Mouse (Mus musculus) heart, adult 9 months (tissue): ENCODE data around the gene Sv2a.
"Not testable (repeated sequence)": the region's sequence is repeated elsewhere in the genome, so short reads cannot be mapped to it uniquely, and the experiment has no call there.

Source experiments
- DNase-seq, 2 experiments: peaks; one replicate each; pipeline ENCODE4 v3.0.0; 2022; ENCODE audit warnings: low spot score in 2 of 2

Sv2a gene

GRCm38 (mm10) chr3:96174042-96174441, 6.9 kb upstream of the Sv2a start:
- not testable (repeated sequence) for DNase-seq

GRCm38 (mm10) chr3:96175251-96175650, 5.7 kb upstream of the Sv2a start:
- DNase-seq: no peak

GRCm38 (mm10) chr3:96178427-96178826, 2.5 kb upstream of the Sv2a start:
- no peak for DNase-seq

- no peak for DNase-seq
These were observed 2.0 kb upstream of the Sv2a start for GRCm38 (mm10) chr3:96178902-96179301.

- peak; percentile 58 to 73 for DNase-seq
These were observed 1.4 kb upstream of the Sv2a start for GRCm38 (mm10) chr3:96179531-96179930.

- no peak for DNase-seq
These were observed 795 bp downstream of the Sv2a start for GRCm38 (mm10) chr3:96181510-96182381.

GRCm38 (mm10) chr3:96182382-96182776, 1.4 kb downstream of the Sv2a start:
- DNase-seq: peak in 1 of 2 experiments; percentile 42

- no peak for DNase-seq
These were observed 12.0 kb downstream of the Sv2a start for GRCm38 (mm10) chr3:96192977-96193376.

- no peak for DNase-seq
These were observed 14.0 kb downstream of the Sv2a start for GRCm38 (mm10) chr3:96194966-96195365.

GRCm38 (mm10) chr3:96195616-96196313, 14.8 kb downstream of the Sv2a start:
- DNase-seq: no peak

GRCm38 (mm10) chr3:96196437-96197128, 15.6 kb downstream of the Sv2a start:
- DNase-seq: no peak

- DNase-seq: peak; percentile 90 to 91
These were observed 16.3 kb downstream of the Sv2a start for GRCm38 (mm10) chr3:96197129-96197749.

- DNase-seq: no peak
These were observed 17.2 kb downstream of the Sv2a start for GRCm38 (mm10) chr3:96198181-96198580.

- not testable (repeated sequence) for DNase-seq
These were observed 17.8 kb downstream of the Sv2a start for GRCm38 (mm10) chr3:96198601-96199251.

- DNase-seq: no peak
These were observed 18.8 kb downstream of the Sv2a start for GRCm38 (mm10) chr3:96199731-96200130.

- no peak for DNase-seq
These were observed 26.9 kb downstream of the Sv2a start for GRCm38 (mm10) chr3:96207819-96208218.

- DNase-seq: no peak
These were observed 28.3 kb downstream of the Sv2a start for GRCm38 (mm10) chr3:96209242-96209641.

GRCm38 (mm10) chr3:96219191-96219641, 38.3 kb downstream of the Sv2a start:
- no peak for DNase-seq

- DNase-seq: peak; percentile 88 to 94
These were observed 38.7 kb downstream of the Sv2a start, which contains the start of the genes Bola1 and Hist2h2ab for GRCm38 (mm10) chr3:96219661-96220130. Gene Bola1, minus strand, starts transcription at chr3:96219709. Gene Hist2h2ab, plus strand, starts transcription at chr3:96219865.

GRCm38 (mm10) chr3:96220131-96220764, 39.3 kb downstream of the Sv2a start:
- DNase-seq: not testable (repeated sequence)
